Mouse (Mus musculus) heart, adult 2 months (tissue): ENCODE data around the gene Morn4.
A peak's percentile ranks its signal among the peaks of the same experiment; 100 is the strongest.

Source experiments
- CTCF ChIP-seq: fragments of 200-600 bp; IDR thresholded peaks from 2 replicates; pipeline ENCODE4 v1.8.1; 2022; ENCODE audit warnings: antibody characterized with exemption, mild to moderate bottlenecking, moderate library complexity
- POLR2A ChIP-seq: fragments of 200-500 bp; IDR thresholded peaks from 2 replicates; pipeline ENCODE4 v1.6.1; 2011; ENCODE audit warnings: mild to moderate bottlenecking, low read depth, low read length, control low read depth; ENCODE audit not compliant: insufficient read depth

DNA sequence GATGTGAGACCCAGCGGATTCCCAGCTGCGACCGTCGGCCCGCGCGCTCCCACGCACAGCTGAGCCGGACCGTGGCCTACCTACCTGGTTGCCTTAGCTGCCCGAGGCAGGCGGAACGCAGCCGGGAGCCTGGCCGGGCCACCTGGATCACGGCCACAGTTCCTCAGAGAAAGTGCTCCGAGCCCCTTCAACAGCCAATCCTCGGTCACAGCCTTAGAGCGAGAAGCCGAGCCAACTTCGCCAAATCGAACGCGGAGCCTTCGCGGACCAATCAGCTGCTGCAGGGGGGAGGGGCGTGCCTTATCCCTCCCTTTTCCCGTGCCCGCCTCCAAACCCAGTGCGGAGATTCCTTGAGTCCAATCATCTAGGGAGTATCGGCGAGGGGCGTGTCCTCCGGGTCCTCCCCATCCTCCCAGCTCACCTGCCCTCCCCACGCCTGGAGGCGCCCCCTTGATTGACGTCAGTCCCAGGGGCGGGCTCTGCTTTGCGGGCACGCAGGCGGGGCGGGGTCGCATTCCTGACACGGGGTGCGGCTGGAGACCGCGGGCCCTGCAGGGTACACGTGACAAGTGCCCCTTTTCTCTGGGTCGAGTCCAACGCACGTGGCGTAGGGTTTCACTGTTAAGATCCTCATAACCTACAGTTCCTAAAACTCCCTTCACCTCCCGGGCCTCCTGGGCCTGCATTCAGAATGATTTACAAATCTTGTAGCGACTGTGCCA, 42.8 kb upstream of the Morn4 start, which contains the start of gene Avpi1:
- TF ChIP-seq CTCF, result no peak
- peak; percentile 71 for TF ChIP-seq POLR2A
